Mouse (Mus musculus) gastrocnemius, postnatal 10 days (tissue): ENCODE results near the gene Srp54a. TPM values are rescaled to one million over a fixed set of nuclear protein-coding genes. Genes with fewer than 3 reads are reported as not detected.
"Not testable (repeated sequence)": the region's sequence is repeated elsewhere in the genome, so short reads cannot be mapped to it uniquely, and the experiment has no call there.

Source experiments
- DNase-seq: peaks from one replicate; pipeline ENCODE4 v3.0.0; 2021; ENCODE audit warnings: mixed read lengths
- total RNA-seq, 2 experiments: library from RNA; stranded (reverse); gene quantifications; 2 replicates each; pipeline ENCODE4 v1.2.3; 2021

Gene Srp54a
- total RNA-seq, 2 experiments from 2014 or later: 77.4 to 78.9 TPM

DNA sequence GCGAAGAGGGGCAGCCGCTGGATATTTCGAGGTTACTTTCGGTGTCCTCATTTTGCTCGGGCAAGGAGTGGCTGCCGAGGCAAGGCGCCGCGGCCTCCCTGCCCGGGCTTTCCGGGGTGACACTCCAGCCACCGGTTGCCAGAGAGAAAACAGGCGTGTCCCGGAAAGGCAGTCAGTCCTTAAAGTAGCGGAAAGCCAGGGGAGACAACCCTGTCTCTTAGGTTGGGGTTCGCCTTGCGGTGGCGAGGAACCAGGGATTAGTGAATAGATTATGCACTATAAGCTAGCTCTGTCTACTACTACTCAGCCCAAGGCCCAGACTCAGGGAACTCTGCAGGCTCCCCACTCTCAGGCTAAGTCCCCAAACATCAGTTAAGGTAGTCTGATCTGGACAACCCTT lies 44.7 kb downstream of the Srp54a start:
- DNase-seq: not testable (repeated sequence)

DNA sequence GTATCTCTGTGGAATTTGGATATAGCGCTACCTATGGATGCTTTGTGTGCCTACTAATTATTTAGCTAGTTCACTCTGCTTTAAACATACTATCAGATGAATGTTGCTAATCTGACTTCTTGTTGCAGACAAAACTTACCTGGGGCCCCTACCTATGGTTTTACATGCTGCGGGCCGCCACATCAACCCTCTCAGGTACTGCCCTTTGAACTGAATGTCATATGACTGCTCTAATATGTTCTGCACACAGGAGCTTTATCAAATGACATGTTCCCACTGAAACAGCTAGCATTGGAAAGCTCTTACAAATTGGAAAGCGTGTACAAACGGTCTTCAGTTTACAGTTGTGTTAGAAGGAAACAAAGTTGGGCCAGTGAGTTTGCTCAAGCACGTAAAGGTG lies 55.5 kb downstream of the Srp54a start:
- DNase-seq: not testable (repeated sequence)

DNA sequence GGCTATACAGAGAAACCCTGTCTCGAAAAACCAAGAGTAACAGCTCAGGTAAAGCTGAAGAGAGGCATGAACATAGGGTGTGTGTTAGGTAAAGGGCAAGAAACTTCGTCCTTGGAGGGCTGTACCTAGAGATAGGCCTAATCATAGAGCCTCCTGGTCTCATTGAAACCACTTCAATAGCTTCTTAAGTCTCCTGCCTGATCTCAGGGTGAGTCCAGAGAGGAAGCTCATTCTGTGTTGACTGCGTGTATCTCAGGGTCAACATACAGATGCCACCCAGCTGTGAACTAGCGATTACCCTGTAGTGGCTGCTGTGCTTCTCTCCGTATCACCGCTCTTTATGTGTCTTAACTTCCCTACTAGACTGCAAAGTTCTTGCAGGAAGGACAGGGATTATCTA lies 57.8 kb downstream of the Srp54a start:
- DNase-seq: not testable (repeated sequence)

DNA sequence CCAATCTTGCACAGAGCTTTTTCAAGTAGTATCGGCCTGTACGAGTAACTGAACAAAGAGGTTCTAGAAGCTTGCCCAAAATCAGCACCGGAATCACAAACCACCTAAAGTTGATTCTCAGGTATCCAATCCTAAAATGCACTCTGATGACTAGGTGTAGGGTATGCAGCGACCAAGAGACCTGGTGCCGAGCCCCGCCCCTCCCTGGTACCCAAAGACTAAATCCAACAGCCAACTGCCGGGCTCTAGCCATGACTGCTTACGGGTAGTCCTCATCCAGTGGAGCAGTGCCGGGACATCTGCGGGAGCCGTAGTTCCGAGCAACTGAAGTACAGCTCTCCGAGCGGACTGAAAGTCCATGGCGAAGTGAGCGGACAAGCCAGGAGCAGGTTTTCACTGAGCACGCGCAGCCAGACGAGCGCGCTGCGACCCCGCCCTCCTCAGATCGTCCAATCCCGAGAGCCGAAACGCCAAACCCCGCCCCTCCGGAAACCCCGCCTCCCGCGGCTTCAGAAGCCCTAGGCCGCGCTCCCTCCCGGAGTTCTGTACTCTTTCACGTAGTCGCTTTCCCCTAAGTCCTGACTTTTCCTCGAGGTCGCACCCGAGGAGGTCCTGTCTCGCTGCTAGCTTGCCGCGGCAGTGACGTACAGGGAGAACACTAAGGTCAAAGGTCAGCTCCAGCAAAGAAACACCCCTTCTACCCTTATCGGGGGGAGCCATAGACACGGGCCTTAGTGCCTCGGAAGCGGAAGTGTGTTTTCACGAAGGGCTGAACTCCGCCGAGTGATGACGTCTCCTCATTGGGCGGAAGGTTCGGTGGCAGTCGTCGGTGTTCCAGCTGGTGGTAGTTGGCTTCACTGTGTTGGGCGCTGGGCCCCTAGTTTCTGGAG lies 74.7 kb downstream of the Srp54a start, which contains the start of gene Srp54b:
TSS of gene Srp54b (plus strand) at position 546 of the 890 bp plus-strand sequence.
- DNase-seq: not testable (repeated sequence)

DNA sequence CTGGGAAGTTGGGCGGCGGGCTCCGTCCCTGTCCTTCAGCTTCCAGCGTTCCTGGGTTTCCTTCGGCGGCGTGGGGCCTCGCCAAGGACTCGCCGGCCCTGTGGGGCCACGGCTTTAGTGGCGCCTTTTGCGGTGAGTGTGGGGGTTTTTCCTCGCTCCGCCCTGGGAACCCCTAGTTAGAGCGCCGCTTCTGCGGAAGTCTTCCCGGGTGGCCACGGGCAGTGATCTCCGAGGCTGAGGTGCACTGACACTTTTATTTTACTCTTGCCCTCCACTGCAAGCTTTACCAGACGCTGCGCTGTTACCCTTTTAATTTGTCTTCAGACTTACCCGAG lies 75.4 kb downstream of the Srp54a start:
- DNase-seq: not testable (repeated sequence)

Other genes starting within 250 kb of the Srp54a start
- 100 to 1,000 TPM; 862 to 872 TPM for gene Cfl2, start 217.4 kb upstream of the Srp54a start, total RNA-seq
- not detected for gene Gm20403, start 93.7 kb upstream of the Srp54a start, total RNA-seq
- gene Baz1a, start 65.9 kb upstream of the Srp54a start, total RNA-seq: 1 to 10 TPM; 5.8 to 9.0 TPM
- gene 2700097O09Rik, start 152 bp upstream of the Srp54a start, total RNA-seq: 1 to 10 TPM; 7.1 to 9.8 TPM
- 10 to 100 TPM in 1 of 2 experiments, 1 to 10 TPM in 1; 6.8 to 10.5 TPM for gene Fam177a, start 44.2 kb downstream of the Srp54a start, total RNA-seq
- gene Srp54b, start 74.8 kb downstream of the Srp54a start, total RNA-seq: 10 to 100 TPM; 37.7 to 38.6 TPM
- gene 1700047I17Rik2, start 119.3 kb downstream of the Srp54a start, total RNA-seq: 1 to 10 TPM in 1 of 2 experiments, under 1 TPM in 1; 0.23 to 5.1 TPM
- 10 to 100 TPM; 25.2 to 29.2 TPM for gene Srp54c, start 149.9 kb downstream of the Srp54a start, total RNA-seq
- gene 1110008L16Rik, start 219.3 kb downstream of the Srp54a start, total RNA-seq: 1 to 10 TPM; 6.9 to 7.9 TPM
- 10 to 100 TPM; 10.0 to 11.7 TPM for gene Ppp2r3c, start 222.7 kb downstream of the Srp54a start, total RNA-seq